Mouse (Mus musculus): ENCODE measurements around the gene Ctla4. TPM values are rescaled to one million over a fixed set of nuclear protein-coding genes. Genes with fewer than 3 reads are reported as not detected.
A peak's percentile ranks its signal among the peaks of the same experiment; 100 is the strongest.

The Ctla4 gene
- polyA plus RNA-seq, 1 experiment from 2014 or later = not detected

- no peaks in the 10 kb centered on the region for H3K27me3 ChIP-seq (replicated peaks; ENCODE audit: control insufficient read depth, insufficient read depth, low read length)
- H3K9ac ChIP-seq (ENCODE audit: low read length) = no peak overlapping the region
- H3K4me1 ChIP-seq (ENCODE audit: control insufficient read depth, insufficient read depth, low read length) = no peaks in the 10 kb centered on the region
- no peak overlapping the region for H3K4me3 ChIP-seq (ENCODE audit: low read depth, low read length)
- WGBS = 95% methylated on average over 5 of the region's 5 CpGs
- H3K4me2 ChIP-seq (ENCODE audit: low read length) = no peak overlapping the region
- no peak overlapping the region for H3K27ac ChIP-seq (ENCODE audit: low read depth, low read length)
- H3K36me3 ChIP-seq (ENCODE audit: control insufficient read depth, insufficient read depth, low read length) = no peaks in the 10 kb centered on the region
- H3K9me3 ChIP-seq (replicated peaks; ENCODE audit: control insufficient read depth, low read length) = no peaks in the 10 kb centered on the region
- DNase-seq (ENCODE audit: low spot score) (no peak), ATAC-seq (no peak)
Measured at GRCm38 (mm10) chr1:60941056-60942048, 54.6 kb downstream of the Ctla4 start.

GRCm38 (mm10) chr1:60942921-60943320 lies 56.1 kb downstream of the Ctla4 start:
- 89% methylated on average over 2 of the region's 2 CpGs for WGBS
- H3K4me1 ChIP-seq (ENCODE audit: control insufficient read depth, insufficient read depth, low read length) = no peaks in the 10 kb centered on the region
- no peak overlapping the region for H3K4me3 ChIP-seq (ENCODE audit: low read depth, low read length)
- ATAC-seq (no peak), DNase-seq (ENCODE audit: low spot score) (no peak)
- H3K9ac ChIP-seq (ENCODE audit: low read length) = no peak overlapping the region
- H3K27ac ChIP-seq (ENCODE audit: low read depth, low read length) = no peak overlapping the region
- H3K9me3 ChIP-seq (replicated peaks; ENCODE audit: control insufficient read depth, low read length) = no peaks in the 10 kb centered on the region
- no peaks in the 10 kb centered on the region for H3K27me3 ChIP-seq (replicated peaks; ENCODE audit: control insufficient read depth, insufficient read depth, low read length)
- H3K4me2 ChIP-seq (ENCODE audit: low read length) = no peak overlapping the region
- no peaks in the 10 kb centered on the region for H3K36me3 ChIP-seq (ENCODE audit: control insufficient read depth, insufficient read depth, low read length)

GRCm38 (mm10) chr1:60945633-60946401 lies 59.0 kb downstream of the Ctla4 start:
- Histone ChIP-seq H3K4me3 (ENCODE audit: low read depth, low read length) (no peak overlapping the region), H3K27me3 (replicated peaks; ENCODE audit: control insufficient read depth, insufficient read depth, low read length) (no peaks in the 10 kb centered on the region), H3K9me3 (replicated peaks; ENCODE audit: control insufficient read depth, low read length) (no peaks in the 10 kb centered on the region), H3K9ac (ENCODE audit: low read length) (no peak overlapping the region), H3K27ac (ENCODE audit: low read depth, low read length) (no peak overlapping the region), H3K4me2 (ENCODE audit: low read length) (no peak overlapping the region), H3K36me3 (ENCODE audit: control insufficient read depth, insufficient read depth, low read length) (no peaks in the 10 kb centered on the region), H3K4me1 (ENCODE audit: control insufficient read depth, insufficient read depth, low read length) (no peaks in the 10 kb centered on the region)
- DNase-seq (ENCODE audit: low spot score) (no peak), ATAC-seq (no peak)
- 83% methylated on average over 8 of the region's 8 CpGs for WGBS

- ATAC-seq (no peak), DNase-seq (ENCODE audit: low spot score) (peak; percentile 14)
- WGBS = 88% methylated on average over 6 of the region's 6 CpGs
- Histone ChIP-seq H3K4me2 (ENCODE audit: low read length) (no peak overlapping the region), H3K4me1 (ENCODE audit: control insufficient read depth, insufficient read depth, low read length) (no peaks in the 10 kb centered on the region), H3K36me3 (ENCODE audit: control insufficient read depth, insufficient read depth, low read length) (no peaks in the 10 kb centered on the region), H3K4me3 (ENCODE audit: low read depth, low read length) (no peak overlapping the region), H3K27ac (ENCODE audit: low read depth, low read length) (no peak overlapping the region), H3K9ac (ENCODE audit: low read length) (no peak overlapping the region), H3K27me3 (replicated peaks; ENCODE audit: control insufficient read depth, insufficient read depth, low read length) (no peaks in the 10 kb centered on the region), H3K9me3 (replicated peaks; ENCODE audit: control insufficient read depth, low read length) (no peaks in the 10 kb centered on the region)
Measured at GRCm38 (mm10) chr1:60948112-60948511, 61.3 kb downstream of the Ctla4 start.

- ATAC-seq = no peak
- Histone ChIP-seq H3K36me3 (ENCODE audit: control insufficient read depth, insufficient read depth, low read length) (no peaks in the 10 kb centered on the region), H3K4me2 (ENCODE audit: low read length) (no peak overlapping the region), H3K27me3 (replicated peaks; ENCODE audit: control insufficient read depth, insufficient read depth, low read length) (no peaks in the 10 kb centered on the region), H3K9ac (ENCODE audit: low read length) (no peak overlapping the region), H3K4me1 (ENCODE audit: control insufficient read depth, insufficient read depth, low read length) (no peaks in the 10 kb centered on the region), H3K4me3 (ENCODE audit: low read depth, low read length) (no peak overlapping the region), H3K9me3 (replicated peaks; ENCODE audit: control insufficient read depth, low read length) (no peaks in the 10 kb centered on the region), H3K27ac (ENCODE audit: low read depth, low read length) (no peak overlapping the region)
- 82% methylated on average over 7 of the region's 7 CpGs for WGBS
- DNase-seq (ENCODE audit: low spot score) = no peak
Measured at GRCm38 (mm10) chr1:60952958-60953357, 66.2 kb downstream of the Ctla4 start.

GRCm38 (mm10) chr1:60953686-60954085 lies 66.9 kb downstream of the Ctla4 start:
- ATAC-seq (no peak), DNase-seq (ENCODE audit: low spot score) (no peak)
- Histone ChIP-seq H3K4me2 (ENCODE audit: low read length) (no peak overlapping the region), H3K9ac (ENCODE audit: low read length) (no peak overlapping the region), H3K4me1 (ENCODE audit: control insufficient read depth, insufficient read depth, low read length) (no peaks in the 10 kb centered on the region), H3K27me3 (replicated peaks; ENCODE audit: control insufficient read depth, insufficient read depth, low read length) (no peaks in the 10 kb centered on the region), H3K27ac (ENCODE audit: low read depth, low read length) (no peak overlapping the region), H3K9me3 (replicated peaks; ENCODE audit: control insufficient read depth, low read length) (no peaks in the 10 kb centered on the region), H3K4me3 (ENCODE audit: low read depth, low read length) (no peak overlapping the region), H3K36me3 (ENCODE audit: control insufficient read depth, insufficient read depth, low read length) (no peaks in the 10 kb centered on the region)
- 94% methylated on average over 7 of the region's 7 CpGs for WGBS

- H3K9me3 ChIP-seq (replicated peaks; ENCODE audit: control insufficient read depth, low read length) = no peaks in the 10 kb centered on the region
- 63% methylated on average over 2 of the region's 2 CpGs for WGBS
- peak; percentile 54 for DNase-seq (ENCODE audit: low spot score)
- no peak overlapping the region for H3K4me3 ChIP-seq (ENCODE audit: low read depth, low read length)
- no peak overlapping the region for H3K27ac ChIP-seq (ENCODE audit: low read depth, low read length)
- ATAC-seq = peak; percentile 55; the same call in 1 of the 2 replicates
- no peak overlapping the region for H3K4me2 ChIP-seq (ENCODE audit: low read length)
- no peak overlapping the region for H3K9ac ChIP-seq (ENCODE audit: low read length)
- no peaks in the 10 kb centered on the region for H3K27me3 ChIP-seq (replicated peaks; ENCODE audit: control insufficient read depth, insufficient read depth, low read length)
- H3K4me1 ChIP-seq (ENCODE audit: control insufficient read depth, insufficient read depth, low read length) = no peaks in the 10 kb centered on the region
- no peaks in the 10 kb centered on the region for H3K36me3 ChIP-seq (ENCODE audit: control insufficient read depth, insufficient read depth, low read length)
Measured at GRCm38 (mm10) chr1:60954759-60955158, 68.0 kb downstream of the Ctla4 start.

- no peaks in the 10 kb centered on the region for H3K27me3 ChIP-seq (replicated peaks; ENCODE audit: control insufficient read depth, insufficient read depth, low read length)
- ATAC-seq = no peak
- WGBS = 96% methylated on average over 3 of the region's 3 CpGs
Measured at GRCm38 (mm10) chr1:60955186-60955585, 68.4 kb downstream of the Ctla4 start.

More at GRCm38 (mm10) chr1:60955186-60955585, 68.4 kb downstream of the Ctla4 start:
- Histone ChIP-seq H3K9me3 (replicated peaks; ENCODE audit: control insufficient read depth, low read length) (no peaks in the 10 kb centered on the region), H3K4me3 (ENCODE audit: low read depth, low read length) (no peak overlapping the region), H3K36me3 (ENCODE audit: control insufficient read depth, insufficient read depth, low read length) (no peaks in the 10 kb centered on the region), H3K4me1 (ENCODE audit: control insufficient read depth, insufficient read depth, low read length) (no peaks in the 10 kb centered on the region), H3K4me2 (ENCODE audit: low read length) (no peak overlapping the region), H3K9ac (ENCODE audit: low read length) (no peak overlapping the region), H3K27ac (ENCODE audit: low read depth, low read length) (no peak overlapping the region)
- DNase-seq (ENCODE audit: low spot score) = no peak

Measured in forebrain, embryonic 14.5 days (tissue).